Mouse (Mus musculus): ENCODE results near the gene 4931406C07Rik.

GRCm38 (mm10) chr9:15309425-15309824 lies 3.2 kb upstream of the 4931406C07Rik start:
- TF ChIP-seq CTCF (IDR thresholded peaks at IDR 0.05; ENCODE audit: low read depth, low read length) (no peak), POLR2A (IDR thresholded peaks at IDR 0.05; ENCODE audit: insufficient read depth, low read length) (no peak)

Data from ES-Bruce4 (cell line).